Mouse (Mus musculus) CH12.LX (cell line): Measurements from ENCODE around the gene Gpr55.

Source experiments
- CTCF ChIP-seq, 2 experiments: IDR thresholded peaks in 1 of 2; conservative IDR thresholded peaks in 1 of 2; 2 replicates each; pipeline ENCODE4 v1.5.1; 2011 to 2012; ENCODE audit warnings: low read depth in 2 of 2, low read length in 2 of 2, improper control_type of control experiment in 1 of 2, inconsistent platforms in 1 of 2, mild to moderate bottlenecking in 1 of 2, moderate library complexity in 1 of 2
- JUN ChIP-seq: IDR thresholded peaks from 2 replicates; pipeline ENCODE4 v1.6.1; 2011; ENCODE audit warnings: low read depth, mild to moderate bottlenecking, low read length, improper control_type of control experiment, moderate library complexity; ENCODE audit not compliant: insufficient read depth
- MAFK ChIP-seq: IDR thresholded peaks from 2 replicates; pipeline ENCODE4 v1.6.1; 2011; ENCODE audit warnings: low read length, improper control_type of control experiment; ENCODE audit not compliant: insufficient replicate concordance
- MAX ChIP-seq: IDR thresholded peaks from 2 replicates; pipeline ENCODE4 v1.6.1; 2011; ENCODE audit warnings: low read length, improper control_type of control experiment
- NRF1 ChIP-seq: IDR thresholded peaks from 2 replicates; pipeline ENCODE4 v1.6.1; 2014; ENCODE audit warnings: low read depth, mild to moderate bottlenecking, inconsistent platforms, low read length, improper control_type of control experiment, moderate library complexity
- POLR2A ChIP-seq: IDR thresholded peaks from 2 replicates; pipeline ENCODE4 v1.6.1; 2011; ENCODE audit warnings: low read depth, mild to moderate bottlenecking, improper control_type of control experiment, low read length
- RCOR1 ChIP-seq: conservative IDR thresholded peaks from 2 replicates; pipeline ENCODE4 v1.6.1; 2012; ENCODE audit warnings: low read depth, mild to moderate bottlenecking, inconsistent platforms, low read length, improper control_type of control experiment
- UBTF ChIP-seq: IDR thresholded peaks from 2 replicates; pipeline ENCODE4 v1.6.1; 2012; ENCODE audit warnings: low read depth, mild to moderate bottlenecking, inconsistent platforms, low read length, improper control_type of control experiment, moderate library complexity
- ZMIZ1 ChIP-seq: IDR thresholded peaks from 2 replicates; pipeline ENCODE4 v1.6.1; 2012; ENCODE audit warnings: low read depth, mild to moderate bottlenecking, inconsistent platforms, low read length, improper control_type of control experiment

- TF ChIP-seq CTCF (conservative IDR thresholded peaks at IDR 0.05 in 1 of 2, IDR thresholded peaks at IDR 0.05 in 1 of 2; ENCODE audit: low read depth in 2 of 2, low read length in 2 of 2) = no peak
- no peak for TF ChIP-seq UBTF
- TF ChIP-seq POLR2A = peak; percentile 35
- no peak for TF ChIP-seq ZMIZ1
- no peak for TF ChIP-seq MAFK
- no peak for TF ChIP-seq RCOR1
- TF ChIP-seq MAX = no peak
- TF ChIP-seq JUN = no peak
- no peak for TF ChIP-seq NRF1
Observed at GRCm38 (mm10) chr1:85972341-85972740, 11.5 kb upstream of the Gpr55 start.
